Mouse (Mus musculus) urinary bladder, postnatal 4 days (tissue): ENCODE results near the gene Tmem98.

Experiments used
- DNase-seq, 2 experiments: peaks; one replicate each; pipeline ENCODE4 v3.0.0; 2021 to 2022; ENCODE audit warnings: low spot score in 2 of 2

Gene Tmem98

GRCm38 (mm10) chr11:80809993-80810821 is at the start of gene Tmem98:
Tmem98 (plus strand) TSS chr11:80810175.
- DNase-seq: peak; percentile 41 to 63

GRCm38 (mm10) chr11:80761285-80761974 is 48.5 kb upstream of the Tmem98 start:
- no peak for DNase-seq

GRCm38 (mm10) chr11:80762066-80762465 is 47.9 kb upstream of the Tmem98 start:
- DNase-seq: no peak

- no peak for DNase-seq
Measured at GRCm38 (mm10) chr11:80766068-80766467, 43.9 kb upstream of the Tmem98 start.

- DNase-seq: no peak
Measured at GRCm38 (mm10) chr11:80766472-80767319, 43.3 kb upstream of the Tmem98 start.

- no peak for DNase-seq
Measured at GRCm38 (mm10) chr11:80767320-80767617, 42.7 kb upstream of the Tmem98 start.

GRCm38 (mm10) chr11:80771186-80771585 is 38.8 kb upstream of the Tmem98 start:
- no peak for DNase-seq

DNA sequence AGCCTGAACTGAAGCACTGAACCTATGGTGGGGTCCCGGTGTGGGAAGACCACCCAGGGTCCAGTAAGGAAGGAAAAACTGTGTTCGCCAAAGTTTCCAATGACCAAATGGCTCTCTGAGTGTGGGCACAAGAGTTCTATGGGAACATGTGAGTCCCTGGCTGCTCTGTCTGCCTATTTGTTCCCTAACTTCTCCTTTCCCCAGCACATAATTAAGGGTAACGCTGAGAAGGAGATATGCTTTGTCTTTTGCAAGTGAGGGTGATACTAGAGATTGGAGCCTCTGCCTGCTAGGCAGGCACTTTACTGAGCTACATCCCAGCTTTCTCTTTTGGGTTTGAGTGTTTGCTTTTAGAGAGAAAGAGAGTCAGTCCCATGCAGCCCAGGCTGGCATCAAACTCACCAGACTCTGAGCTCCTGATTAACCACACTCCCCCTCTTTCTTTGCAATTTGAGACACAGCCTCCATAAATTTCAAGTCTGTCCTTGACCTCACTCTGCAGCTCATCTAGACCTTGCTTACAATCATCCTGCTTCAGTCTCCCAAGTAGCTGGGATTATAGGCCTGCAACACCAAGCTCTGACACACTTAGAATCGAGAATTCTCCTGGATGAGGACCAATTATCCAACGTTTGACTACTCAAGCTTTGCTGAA is 38.3 kb upstream of the Tmem98 start:
- DNase-seq: no peak

GRCm38 (mm10) chr11:80772595-80773210 is 37.3 kb upstream of the Tmem98 start:
- DNase-seq: no peak

GRCm38 (mm10) chr11:80775535-80775934 is 34.4 kb upstream of the Tmem98 start:
- no peak for DNase-seq

- no peak for DNase-seq
Measured at GRCm38 (mm10) chr11:80777708-80778107, 32.3 kb upstream of the Tmem98 start.

DNA sequence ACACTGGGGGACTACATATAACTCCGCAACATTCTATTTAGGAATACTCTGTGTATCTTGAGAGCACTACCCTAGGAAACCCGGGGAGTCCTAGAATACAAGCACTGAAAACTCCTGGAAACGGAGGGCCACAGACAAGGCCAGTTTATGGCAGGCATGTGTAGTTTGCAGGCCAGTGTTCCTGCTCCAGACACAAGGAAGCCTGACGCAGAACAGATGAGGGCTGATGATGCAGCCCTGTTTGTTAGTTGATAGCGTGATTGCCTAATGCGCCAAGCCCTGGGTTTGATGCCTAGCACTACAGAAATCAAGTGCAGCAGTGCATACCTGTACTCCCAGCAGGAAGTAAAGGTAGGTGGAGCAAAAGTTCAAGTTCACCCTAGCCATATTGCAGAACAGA is 31.8 kb upstream of the Tmem98 start:
- DNase-seq: no peak

DNA sequence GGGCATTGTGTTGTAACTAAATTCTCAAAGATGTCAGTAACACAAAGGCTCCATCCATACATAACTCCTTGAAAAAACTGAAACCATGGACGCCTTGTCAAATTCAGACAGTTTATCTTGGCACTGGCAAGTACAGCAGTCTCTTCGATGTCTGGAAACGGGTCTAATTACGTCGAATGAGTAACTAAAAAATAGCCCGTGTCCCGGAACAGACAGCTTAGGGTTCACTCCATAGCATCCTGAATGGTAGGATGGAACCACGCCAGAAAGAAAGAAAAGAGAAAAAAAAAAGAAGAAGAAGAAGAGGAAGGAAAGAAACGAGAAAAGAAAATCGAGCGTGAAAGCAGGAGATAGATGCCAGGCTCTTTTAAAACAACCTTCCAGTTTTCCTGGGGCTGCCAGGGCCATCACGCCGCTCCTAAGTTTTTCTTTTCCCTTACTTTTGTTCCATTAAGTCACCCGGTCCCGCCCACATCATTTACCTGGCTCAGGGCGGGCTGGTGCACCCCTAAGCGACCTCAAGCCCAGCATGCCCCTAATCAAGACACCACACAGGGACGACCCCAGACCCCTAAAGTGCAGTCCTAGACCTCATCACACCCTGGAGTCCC is 31.0 kb upstream of the Tmem98 start:
- DNase-seq: no peak

DNA sequence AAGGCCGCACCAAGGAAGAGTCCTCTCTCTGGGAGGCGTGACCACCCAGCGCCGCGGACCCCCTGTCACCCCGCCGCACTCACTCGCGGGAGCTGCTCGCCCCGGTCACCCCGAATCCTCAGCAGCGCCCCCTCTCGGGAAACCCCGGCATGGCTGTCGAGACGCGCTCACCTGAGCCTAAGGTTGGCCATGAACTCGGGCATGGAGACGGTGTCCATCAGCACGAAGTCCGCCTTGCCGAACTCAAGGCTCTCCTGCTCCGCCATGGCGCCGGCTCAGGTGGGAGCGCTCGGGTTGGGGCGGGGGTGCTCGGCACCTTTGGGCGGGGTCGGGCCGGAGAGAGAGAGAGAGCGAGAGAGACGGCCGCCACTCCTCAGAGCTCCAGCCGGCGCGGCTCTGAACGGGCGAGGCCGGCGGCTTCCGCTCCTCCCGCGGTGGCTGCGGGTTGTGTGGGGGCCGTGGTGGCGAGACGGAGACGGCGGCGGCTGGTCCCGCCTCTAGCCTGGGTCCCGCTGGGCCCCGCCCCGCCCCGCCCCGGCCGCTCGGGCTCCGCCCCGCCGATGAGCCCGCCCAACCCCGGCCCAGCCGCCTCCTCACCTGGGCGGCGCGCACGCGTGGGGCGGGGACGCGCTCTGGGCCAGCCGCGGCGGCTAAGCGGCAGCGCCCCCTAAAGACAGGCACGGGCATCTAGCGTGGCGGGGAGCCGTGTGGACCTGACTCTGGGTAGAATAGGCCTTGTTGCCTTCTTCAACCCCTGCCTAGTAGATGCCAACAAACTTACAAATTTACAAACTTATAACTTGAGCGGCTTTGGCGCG is 30.2 kb upstream of the Tmem98 start, which contains the start of gene Myo1d:
Myo1d (minus strand) TSS at position 499 of the 818 bp plus-strand sequence.
- DNase-seq: peak; percentile 85 to 88

- DNase-seq: no peak
Measured at GRCm38 (mm10) chr11:80781535-80781934, 28.4 kb upstream of the Tmem98 start.

GRCm38 (mm10) chr11:80783460-80783859 is 26.5 kb upstream of the Tmem98 start:
- DNase-seq: no peak

DNA sequence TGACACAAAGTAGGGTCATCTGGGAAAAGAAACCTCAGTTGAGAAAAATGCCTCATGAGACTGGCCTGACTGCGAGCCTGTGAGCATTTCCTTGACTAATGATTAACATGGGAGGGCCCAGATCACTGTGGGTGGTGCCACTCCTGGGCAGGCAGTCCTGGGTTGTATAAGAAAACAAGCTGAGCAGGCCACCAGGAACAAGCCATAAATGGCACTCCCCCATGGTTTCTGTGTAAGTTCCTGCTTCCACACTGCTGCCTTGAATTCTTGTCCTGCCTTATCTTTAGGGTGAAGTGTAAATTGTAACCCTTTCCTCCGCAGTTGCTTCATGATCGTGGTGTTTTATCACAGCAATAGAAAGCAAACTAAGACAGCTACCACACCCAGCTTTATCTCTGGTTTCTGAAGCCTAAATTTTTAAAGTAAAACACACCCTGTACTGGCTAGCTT is 25.7 kb upstream of the Tmem98 start:
- DNase-seq: peak in 1 of 2 experiments; percentile 40

GRCm38 (mm10) chr11:80785672-80786071 is 24.3 kb upstream of the Tmem98 start:
- no peak for DNase-seq

- DNase-seq: no peak
Measured at GRCm38 (mm10) chr11:80789647-80790240, 20.2 kb upstream of the Tmem98 start.
